Mouse (Mus musculus) forebrain, embryonic 10.5 days (tissue): ENCODE measurements at regions not wholly inside any gene's neighbourhood (a gene's known extent, or its start where the extent isn't known, plus 50 kb on each side); places are given as distances from the start of the nearest gene placed in this dataset.

Source experiments
- DNase-seq: peaks from one replicate; pipeline ENCODE4 v3.0.0-alpha.2; 2017; ENCODE audit warnings: low spot score; ENCODE audit errors: extremely low spot score
- H3K27ac ChIP-seq: fragments of 300-500 bp; sonication (generic); 2 replicates; pipeline ENCODE4 v1.5.1; 2016; ENCODE audit warnings: mild to moderate bottlenecking
- H3K27me3 ChIP-seq: fragments of 300-500 bp; sonication (generic); 2 replicates; pipeline ENCODE4 v1.6.1; 2016; ENCODE audit warnings: mild to moderate bottlenecking; ENCODE audit not compliant: poor library complexity, severe bottlenecking
- H3K36me3 ChIP-seq: fragments of 300-500 bp; sonication (generic); replicated peaks from 2 replicates; pipeline ENCODE4 v1.6.1; 2016; ENCODE audit warnings: mild to moderate bottlenecking, moderate library complexity
- H3K4me1 ChIP-seq: fragments of 300-500 bp; sonication (generic); 2 replicates; pipeline ENCODE4 v1.6.1; 2016
- H3K4me3 ChIP-seq: fragments of 300-500 bp; sonication (generic); 2 replicates; pipeline ENCODE4 v1.5.1; 2016; ENCODE audit warnings: mild to moderate bottlenecking, moderate library complexity
- H3K9me3 ChIP-seq: fragments of 300-500 bp; sonication (generic); 2 replicates; pipeline ENCODE4 v1.6.1; 2016; ENCODE audit warnings: mild to moderate bottlenecking, moderate library complexity
- WGBS: fragments of 180-500 bp; shearing (Covaris S2); methylation state at CpG from one replicate; pipeline ENCODE4 v1.1.7; 2016; 5-methylcytosine and 5-hydroxymethylcytosine counted together

DNA sequence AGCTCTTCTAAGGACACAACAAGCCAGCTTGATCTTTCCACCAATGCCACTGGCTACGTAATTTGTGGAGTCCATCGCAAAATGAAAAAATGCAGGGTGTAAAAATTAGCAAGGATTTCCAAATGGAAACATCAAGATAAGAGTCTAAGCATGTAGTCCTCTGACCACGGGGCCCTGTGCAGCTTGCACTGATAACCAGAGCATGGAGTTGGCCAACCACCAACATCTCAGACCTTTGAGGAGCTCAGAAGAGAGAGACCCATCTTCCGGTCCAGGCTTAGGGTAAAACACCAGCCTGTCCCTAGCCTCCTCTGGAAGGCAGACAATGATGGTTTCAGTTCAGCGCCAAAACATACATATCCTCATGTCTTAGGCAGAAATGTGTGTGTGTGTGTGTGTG lies 140.4 kb upstream of the Haao start:
- H3K9me3 ChIP-seq = no peaks in the 10 kb centered on the region
- no peak for DNase-seq
- H3K27ac ChIP-seq = 0 out of 2 replicates have a peak overlapping the region, but pooled peaks have one; percentile 54
- 97% methylated on average over 5 of the region's 5 CpGs for WGBS
- peaks cover 62% of the 10 kb centered on the region for H3K4me1 ChIP-seq
- H3K4me3 ChIP-seq = no peak overlapping the region
- no peaks in the 10 kb centered on the region for H3K27me3 ChIP-seq
- no peaks in the 10 kb centered on the region for H3K36me3 ChIP-seq

DNA sequence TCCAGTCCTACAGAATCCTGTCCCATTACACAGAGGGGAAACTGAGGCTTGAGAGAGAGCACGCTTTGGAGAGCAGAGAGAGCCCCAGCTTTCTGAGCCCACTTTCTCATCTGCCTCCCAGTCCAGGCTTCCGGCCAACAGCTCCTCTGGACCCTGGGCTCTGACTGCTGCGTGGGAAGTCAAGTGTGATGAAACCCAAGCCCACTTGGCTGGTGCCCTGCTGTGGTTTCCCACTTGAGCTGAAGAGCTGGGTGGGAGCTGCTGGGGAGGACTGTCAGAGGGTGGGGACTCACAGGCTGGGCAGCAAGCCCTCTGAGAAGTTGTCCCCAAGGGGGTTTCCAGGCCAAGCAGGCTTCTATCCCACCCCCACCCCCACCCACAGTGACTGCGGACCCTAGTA lies 139.9 kb upstream of the Haao start:
- DNase-seq = no peak
- Histone ChIP-seq H3K4me1 (peaks cover 67% of the 10 kb centered on the region), H3K27me3 (no peaks in the 10 kb centered on the region), H3K27ac (0 out of 2 replicates have a peak overlapping the region, but pooled peaks have one; percentile 37), H3K9me3 (no peaks in the 10 kb centered on the region), H3K4me3 (no peak overlapping the region), H3K36me3 (no peaks in the 10 kb centered on the region)
- 92% methylated on average over 4 of the region's 4 CpGs for WGBS

- Histone ChIP-seq H3K27ac (peak overlapping the region; percentile 82), H3K36me3 (no peaks in the 10 kb centered on the region), H3K27me3 (no peaks in the 10 kb centered on the region), H3K4me3 (no peak overlapping the region), H3K4me1 (peaks cover 68% of the 10 kb centered on the region), H3K9me3 (no peaks in the 10 kb centered on the region)
- DNase-seq = no peak
- WGBS = 60% methylated on average over 15 of the region's 15 CpGs
These were observed 138.3 kb upstream of the Haao start for GRCm38 (mm10) chr17:83985916-83986578.

DNA sequence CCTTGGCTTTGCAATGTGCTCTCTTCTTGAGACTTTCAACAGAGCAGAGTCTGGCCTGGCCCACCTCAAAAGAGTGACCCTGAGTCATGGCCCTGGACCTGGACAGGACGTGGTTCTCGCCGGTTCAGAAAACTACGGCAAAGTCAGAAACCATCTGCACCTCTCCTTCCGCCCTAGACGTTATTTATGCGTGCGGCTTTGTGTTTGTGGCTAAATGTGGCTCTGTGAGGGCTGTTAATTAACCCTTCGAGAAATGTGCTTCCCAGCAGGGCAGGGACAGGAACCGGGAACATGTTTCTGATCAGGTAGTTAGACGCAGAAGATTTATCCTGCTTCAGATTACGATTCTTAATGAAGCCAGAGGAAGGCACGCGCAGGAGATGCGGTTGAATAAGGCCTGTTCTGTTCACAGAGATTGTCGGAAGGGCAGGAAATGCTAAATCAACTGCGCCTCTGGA lies 137.6 kb upstream of the Haao start:
- Histone ChIP-seq H3K4me3 (no peak overlapping the region), H3K9me3 (no peaks in the 10 kb centered on the region), H3K27me3 (no peaks in the 10 kb centered on the region), H3K4me1 (peaks cover 61% of the 10 kb centered on the region), H3K36me3 (no peaks in the 10 kb centered on the region), H3K27ac (peak overlapping the region; percentile 82)
- 53% methylated on average over 17 of the region's 17 CpGs for WGBS
- no peak for DNase-seq

- no peaks in the 10 kb centered on the region for H3K27me3 ChIP-seq
- WGBS = 91% methylated on average over 9 of the region's 9 CpGs
- no peak for DNase-seq
- H3K36me3 ChIP-seq = no peaks in the 10 kb centered on the region
- no peak overlapping the region for H3K4me3 ChIP-seq
- H3K9me3 ChIP-seq = no peaks in the 10 kb centered on the region
- H3K27ac ChIP-seq = peak overlapping the region; percentile 82; the same call in 1 of the 2 replicates
- peaks cover 65% of the 10 kb centered on the region for H3K4me1 ChIP-seq
These were observed 136.2 kb upstream of the Haao start for GRCm38 (mm10) chr17:83983837-83984388.

DNA sequence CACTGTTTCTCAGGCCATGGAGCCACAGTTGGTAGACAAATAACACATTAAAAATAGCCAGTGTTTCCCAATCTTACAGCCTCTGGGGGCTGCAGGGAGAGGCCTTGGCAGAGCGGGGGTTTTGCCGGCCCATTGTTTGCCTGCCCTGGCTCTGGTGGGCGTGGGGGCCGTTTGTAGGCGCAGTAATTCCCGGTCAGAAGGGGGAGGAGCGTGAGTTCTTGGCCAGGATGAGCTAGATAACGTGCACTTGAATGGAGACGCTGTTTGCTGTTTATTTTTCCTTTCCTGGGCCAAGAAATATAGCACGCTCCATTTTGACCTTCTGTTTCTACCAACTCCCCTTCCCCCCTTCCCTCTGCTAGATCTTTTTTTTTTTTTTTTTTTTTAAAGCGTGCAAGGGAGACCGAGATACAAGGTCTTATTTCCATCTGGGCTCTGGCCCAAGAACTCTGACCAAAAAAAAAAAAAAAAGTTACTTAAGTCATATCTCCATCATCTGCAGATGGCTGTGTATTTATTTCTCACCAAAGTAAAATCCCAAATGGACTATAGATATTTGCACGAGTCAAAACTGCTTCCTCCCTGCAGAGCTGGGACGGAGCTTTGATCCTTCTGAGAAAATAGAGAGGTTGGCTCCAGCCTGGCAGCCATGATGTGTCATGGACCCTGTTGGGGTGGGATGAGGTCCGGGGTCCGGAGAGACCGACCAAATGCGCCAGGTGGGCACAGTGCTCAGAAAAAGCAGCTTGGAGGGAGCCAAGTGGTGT lies 135.5 kb upstream of the Haao start:
- no peak for DNase-seq
- H3K4me3 ChIP-seq = no peak overlapping the region
- H3K27me3 ChIP-seq = no peaks in the 10 kb centered on the region
- WGBS = 56% methylated on average over 18 of the region's 18 CpGs
- H3K4me1 ChIP-seq = peaks cover 62% of the 10 kb centered on the region
- no peaks in the 10 kb centered on the region for H3K36me3 ChIP-seq
- peak overlapping the region; percentile 82 for H3K27ac ChIP-seq
- no peaks in the 10 kb centered on the region for H3K9me3 ChIP-seq

DNA sequence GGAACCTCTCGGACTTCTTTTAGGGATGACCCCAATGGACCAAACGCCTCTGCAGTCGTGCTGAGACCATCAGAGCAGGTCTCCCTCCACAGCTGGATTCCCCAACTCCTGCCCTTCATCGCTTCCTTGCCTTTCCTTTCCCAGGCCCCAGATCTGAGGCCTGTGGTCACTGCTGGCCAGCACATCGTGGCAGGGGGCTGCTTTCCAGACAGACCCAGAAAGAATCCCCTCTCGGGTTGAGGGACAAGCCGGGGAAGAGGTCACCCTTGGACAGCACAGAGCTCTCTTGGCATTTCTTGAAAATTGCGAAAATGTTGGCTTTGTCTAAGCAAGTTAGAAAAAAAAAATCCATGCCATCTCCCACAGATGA lies 134.9 kb upstream of the Haao start:
- H3K27me3 ChIP-seq = no peaks in the 10 kb centered on the region
- no peak overlapping the region for H3K4me3 ChIP-seq
- peaks cover 66% of the 10 kb centered on the region for H3K4me1 ChIP-seq
- 70% methylated on average over 8 of the region's 8 CpGs for WGBS
- H3K9me3 ChIP-seq = no peaks in the 10 kb centered on the region
- H3K27ac ChIP-seq = peak overlapping the region; percentile 78
- no peaks in the 10 kb centered on the region for H3K36me3 ChIP-seq
- no peak for DNase-seq

DNA sequence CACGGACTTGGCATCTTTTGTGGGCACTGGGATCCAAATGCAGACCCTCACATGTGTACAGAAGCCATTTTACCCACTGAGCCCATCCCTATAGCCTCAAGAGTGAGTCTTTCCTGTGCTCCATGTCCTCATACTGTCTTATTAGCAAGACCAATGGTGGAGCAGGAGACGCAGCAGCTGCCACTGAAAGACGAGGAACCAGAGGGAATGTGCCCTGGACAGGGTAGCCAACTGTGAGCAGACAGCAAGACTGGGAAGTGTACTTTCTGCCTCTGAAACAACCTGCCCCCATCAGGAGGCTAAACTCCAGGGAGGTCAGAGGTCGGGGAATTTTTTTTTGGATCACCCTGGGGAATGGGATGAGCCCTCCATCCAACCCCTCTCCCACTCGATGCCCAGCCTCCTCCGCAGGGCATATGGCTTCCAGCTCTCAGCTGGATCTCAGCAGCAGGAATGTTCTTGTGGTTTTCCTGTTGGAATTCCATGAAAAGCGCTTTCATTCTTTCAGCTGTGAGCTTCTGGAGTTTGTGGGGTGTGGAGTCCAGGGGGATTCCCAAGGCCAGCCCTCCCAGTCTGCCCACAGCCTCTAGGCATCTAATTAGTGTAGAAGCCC lies 131.2 kb upstream of the Haao start:
- peak overlapping the region; percentile 27 for H3K27ac ChIP-seq
- 67% methylated on average over 7 of the region's 7 CpGs for WGBS
- H3K4me3 ChIP-seq = no peak overlapping the region
- H3K4me1 ChIP-seq = peaks cover 42% of the 10 kb centered on the region
- H3K27me3 ChIP-seq = no peaks in the 10 kb centered on the region
- no peaks in the 10 kb centered on the region for H3K9me3 ChIP-seq
- no peaks in the 10 kb centered on the region for H3K36me3 ChIP-seq
- DNase-seq = no peak

DNA sequence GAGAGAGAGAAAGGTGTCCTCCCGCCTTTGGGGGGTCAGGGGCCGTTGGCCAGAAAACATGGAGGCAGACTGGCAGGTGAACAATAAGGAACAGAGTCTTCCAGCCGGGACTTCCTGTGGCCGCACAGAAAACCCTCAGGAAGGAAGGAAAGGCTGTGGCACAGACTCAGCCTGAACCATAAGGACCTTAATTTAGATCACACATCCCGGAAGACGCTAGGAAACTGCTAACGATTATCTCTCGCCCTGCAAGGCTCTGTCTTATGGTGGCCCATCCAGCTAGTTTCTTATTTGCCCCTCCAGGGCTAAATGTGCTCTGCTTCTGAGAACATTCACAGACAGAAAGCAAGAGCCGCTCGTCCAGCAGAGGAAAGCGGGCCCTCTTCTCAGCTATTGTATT lies 130.0 kb upstream of the Haao start:
- H3K27me3 ChIP-seq = no peaks in the 10 kb centered on the region
- H3K4me1 ChIP-seq = peaks cover 40% of the 10 kb centered on the region
- no peaks in the 10 kb centered on the region for H3K36me3 ChIP-seq
- no peaks in the 10 kb centered on the region for H3K9me3 ChIP-seq
- H3K27ac ChIP-seq = peak overlapping the region; percentile 2
- DNase-seq = no peak
- 81% methylated on average over 11 of the region's 11 CpGs for WGBS
- H3K4me3 ChIP-seq = no peak overlapping the region

- WGBS = 90% methylated on average over 7 of the region's 7 CpGs
- Histone ChIP-seq H3K4me3 (no peak overlapping the region), H3K36me3 (no peaks in the 10 kb centered on the region), H3K4me1 (peaks cover 48% of the 10 kb centered on the region), H3K9me3 (no peaks in the 10 kb centered on the region), H3K27ac (no peak overlapping the region), H3K27me3 (no peaks in the 10 kb centered on the region)
- DNase-seq = no peak
These were observed 128.1 kb upstream of the Haao start for GRCm38 (mm10) chr17:83975813-83976212.

DNA sequence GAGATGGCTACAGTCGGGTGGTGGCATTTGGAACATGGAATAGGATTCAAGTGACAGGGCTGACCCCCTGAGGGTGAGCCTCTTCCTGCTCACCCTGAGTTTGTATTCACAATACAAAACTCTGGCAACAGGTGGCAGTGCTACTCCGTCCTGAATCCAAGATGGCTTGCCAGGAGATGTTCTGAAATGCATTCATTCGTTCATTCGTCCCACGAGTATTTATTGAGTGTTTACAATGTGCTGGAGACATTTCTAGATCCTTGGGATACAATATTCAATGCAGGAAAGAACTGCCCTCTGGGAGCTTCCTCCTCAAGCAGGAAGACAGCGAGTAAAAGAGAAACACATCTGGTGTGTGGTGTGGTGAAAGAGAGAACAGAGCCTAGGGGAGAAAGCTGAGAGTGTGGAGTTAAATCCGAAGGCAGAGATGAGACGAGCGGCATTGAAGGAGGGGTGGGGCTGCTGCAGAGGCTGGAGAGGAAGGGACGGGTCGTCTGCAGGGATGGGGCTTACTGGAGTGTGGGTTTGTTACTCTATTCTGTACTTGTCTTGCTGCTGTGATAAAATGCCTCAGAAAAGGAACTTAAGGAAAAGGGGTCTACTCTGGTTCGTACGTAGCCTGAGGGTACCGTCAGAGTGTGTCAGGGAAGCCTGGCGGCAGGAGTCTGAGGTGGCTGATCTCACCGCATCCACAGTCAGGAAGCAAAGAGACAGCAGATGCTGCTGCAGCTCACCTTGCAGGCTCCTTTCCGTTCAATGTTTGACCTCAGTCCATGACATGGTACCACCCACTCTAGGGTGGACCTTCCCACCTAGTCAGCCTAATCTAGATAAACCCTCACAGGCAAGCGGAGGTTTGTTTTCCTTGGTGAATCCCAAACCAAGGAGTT lies 125.9 kb upstream of the Haao start:
- DNase-seq = no peak
- Histone ChIP-seq H3K36me3 (no peaks in the 10 kb centered on the region), H3K9me3 (no peaks in the 10 kb centered on the region), H3K27ac (peak overlapping the region; percentile 80), H3K4me3 (no peak overlapping the region), H3K4me1 (peaks cover 35% of the 10 kb centered on the region), H3K27me3 (no peaks in the 10 kb centered on the region)
- 43% methylated on average over 18 of the region's 18 CpGs for WGBS

DNA sequence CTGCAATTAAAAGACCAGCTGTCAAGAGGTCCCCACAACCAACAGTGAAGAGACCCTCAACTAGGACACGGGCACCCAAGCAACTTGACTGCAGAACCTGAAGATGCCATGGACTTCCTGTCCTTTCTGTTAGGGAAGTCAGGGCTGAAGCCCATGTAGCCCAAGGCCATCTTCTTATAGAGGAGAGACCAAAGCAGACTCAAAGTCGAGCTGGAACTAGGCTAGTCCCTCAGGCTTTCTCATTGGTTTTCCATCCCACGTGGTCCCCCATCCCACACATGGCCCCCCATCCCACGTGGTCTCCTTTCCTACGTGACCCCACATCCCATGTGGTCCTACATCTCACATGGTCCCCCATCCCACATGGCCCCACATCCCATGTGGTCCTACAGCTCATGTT lies 125.1 kb upstream of the Haao start:
- Histone ChIP-seq H3K27me3 (no peaks in the 10 kb centered on the region), H3K4me3 (no peak overlapping the region), H3K36me3 (no peaks in the 10 kb centered on the region), H3K27ac (peak overlapping the region; percentile 80; the same call in 1 of the 2 replicates), H3K9me3 (no peaks in the 10 kb centered on the region; the same call in 1 of the 2 replicates), H3K4me1 (peaks cover 31% of the 10 kb centered on the region)
- 92% methylated on average over 5 of the region's 5 CpGs for WGBS
- no peak for DNase-seq
